Mouse (Mus musculus) CH12F3 (cell line): ENCODE measurements around the gene Sod2.
"Not testable (repeated sequence)": the region's sequence is repeated elsewhere in the genome, so short reads cannot be mapped to it uniquely, and the experiment has no call there.

Experiments
- in situ Hi-C: fragments of 300-500 bp; cut with MboI; formaldehyde crosslinking; loops from 2 replicates; pipeline ENCODE4 v1.14.3; 2020; ENCODE audit warnings: low sequenced_read_pairs

The Sod2 gene

GRCm38 (mm10) chr17:13008528-13008927, 1.9 kb downstream of the Sod2 start:
- in situ Hi-C loops, result no loop called here

GRCm38 (mm10) chr17:13009887-13010286, 3.2 kb downstream of the Sod2 start:
- in situ Hi-C loops, result no loop called here

- in situ Hi-C loops, result no loop called here
Observed at GRCm38 (mm10) chr17:13013316-13013715, 6.7 kb downstream of the Sod2 start.

GRCm38 (mm10) chr17:13036627-13037192, 30.1 kb downstream of the Sod2 start:
- in situ Hi-C loops, result not testable (repeated sequence)

- in situ Hi-C loops, result not testable (repeated sequence)
Observed at GRCm38 (mm10) chr17:13043846-13044673, 37.4 kb downstream of the Sod2 start.

DNA sequence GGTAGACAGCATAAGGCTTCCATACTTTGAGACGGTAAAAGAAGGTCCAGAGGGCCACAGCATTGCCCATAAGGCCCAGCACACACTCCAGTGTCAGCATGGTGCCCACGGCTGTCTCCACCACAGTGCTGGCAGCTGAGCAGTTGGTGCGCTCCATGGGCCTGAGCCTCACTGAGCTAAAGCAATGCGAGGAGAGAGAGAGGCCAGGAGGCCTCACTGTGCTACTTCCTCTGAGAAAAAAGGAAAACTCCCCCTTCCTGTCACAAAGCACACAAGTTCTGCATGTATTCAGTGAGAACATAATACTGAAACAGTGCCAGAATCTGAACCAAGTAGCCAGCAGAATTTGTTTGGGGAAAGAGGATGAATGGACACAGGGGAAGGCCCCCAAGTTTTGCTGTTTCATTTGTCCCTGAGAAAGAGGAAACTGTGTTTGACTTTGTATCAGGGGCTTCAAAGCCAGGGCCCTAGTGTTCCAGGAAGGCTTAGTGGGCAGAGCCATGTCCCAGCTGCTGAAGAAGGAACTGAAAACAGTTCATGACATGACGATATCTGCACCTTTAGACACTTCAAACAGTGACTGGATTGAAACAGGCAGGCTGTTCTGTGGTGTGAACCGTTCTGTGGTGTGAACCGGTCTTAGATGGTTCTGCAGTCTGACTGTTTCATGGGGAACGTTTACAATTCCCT, 45.6 kb downstream of the Sod2 start, which contains the start of gene Gpr31b:
Gpr31b (minus strand) TSS at position 173 of the 690 bp plus-strand sequence.
- in situ Hi-C loops, result not testable (repeated sequence)

DNA sequence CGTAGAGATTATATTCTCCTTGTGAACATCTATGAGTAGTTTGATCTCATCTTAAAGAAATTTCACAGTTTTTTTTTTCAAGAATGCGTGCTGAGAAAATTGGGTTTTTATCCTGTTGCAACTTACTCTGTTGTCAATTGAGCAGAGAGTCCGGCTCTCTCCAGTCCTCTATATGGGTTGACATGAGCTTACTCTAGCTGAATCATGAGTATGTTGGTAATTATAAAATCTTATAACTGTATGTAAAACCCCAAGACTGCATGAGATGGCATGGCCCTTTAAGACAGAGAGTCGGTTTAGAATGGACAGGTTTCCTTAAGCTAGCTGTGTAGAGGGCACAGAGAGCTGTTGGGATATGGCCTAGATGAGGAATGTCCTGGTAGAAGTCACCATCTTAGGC, 54.2 kb downstream of the Sod2 start, which contains the start of gene Tcp10b:
Tcp10b (plus strand) TSS at position 301 of the 400 bp plus-strand sequence.
- in situ Hi-C loops, result not testable (repeated sequence)

DNA sequence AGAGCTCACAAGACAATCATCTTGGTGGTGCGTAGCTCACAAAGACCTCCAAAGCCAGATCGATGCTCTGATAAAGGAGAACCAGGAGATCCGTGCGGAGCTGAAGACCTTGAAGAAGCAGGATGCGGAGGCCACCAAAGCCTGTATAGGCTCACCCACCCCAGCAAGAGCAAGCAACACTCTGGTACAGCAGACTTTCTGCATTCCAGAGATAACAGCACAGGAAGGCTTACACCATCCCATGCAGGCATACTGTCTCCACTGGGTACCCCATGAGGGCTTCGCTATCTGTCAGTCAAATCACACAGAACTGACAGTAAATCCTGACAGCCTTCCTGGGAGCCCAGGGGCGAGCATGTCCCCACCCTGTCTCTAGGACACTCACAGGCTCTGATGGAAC, 56.2 kb downstream of the Sod2 start:
- in situ Hi-C loops, result not testable (repeated sequence)

GRCm38 (mm10) chr17:13067864-13068385, 61.3 kb downstream of the Sod2 start:
- in situ Hi-C loops, result not testable (repeated sequence)

DNA sequence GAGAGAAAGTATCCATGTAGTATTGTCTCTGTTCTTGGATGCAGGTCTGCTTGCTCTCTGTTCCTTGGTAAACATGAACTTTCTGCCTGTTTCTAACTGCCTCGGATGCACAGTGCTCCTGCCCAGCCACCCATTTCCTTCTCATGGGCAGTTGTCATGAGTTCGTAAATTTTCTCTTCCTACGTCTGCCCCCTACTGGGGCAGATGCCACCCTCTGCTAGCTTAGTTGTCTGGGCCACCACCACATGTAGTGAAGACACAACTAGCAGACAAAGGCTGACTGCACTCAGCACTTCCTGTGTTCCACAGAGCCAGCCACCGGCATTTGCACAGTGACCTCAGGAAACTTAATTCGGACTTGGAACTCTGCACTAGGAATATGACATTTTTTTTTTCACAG, 62.6 kb downstream of the Sod2 start:
- in situ Hi-C loops, result not testable (repeated sequence)
